Mouse (Mus musculus) heart, embryonic 12.5 days (tissue): Measurements from ENCODE around the gene Ephb2. TPM values are rescaled to one million over a fixed set of nuclear protein-coding genes. Genes with fewer than 3 reads are reported as not detected.

Source experiments
- ATAC-seq: fragments of 200-750 bp; cut with Nextera tagmentation; 2 replicates; pipeline ENCODE4 v1.8.0; 2017; ENCODE audit warnings: moderate TSS enrichment, moderate library complexity; ENCODE audit not compliant: insufficient number of reproducible peaks, low FRiP score
- H3K27ac ChIP-seq: fragments of 300-500 bp; sonication (generic); 2 replicates; pipeline ENCODE4 v1.5.1; 2016; ENCODE audit warnings: mild to moderate bottlenecking, moderate library complexity; ENCODE audit not compliant: poor library complexity, severe bottlenecking
- H3K27me3 ChIP-seq: fragments of 300-500 bp; sonication (generic); replicated peaks from 2 replicates; pipeline ENCODE4 v1.6.1; 2016; ENCODE audit warnings: mild to moderate bottlenecking, moderate library complexity
- H3K36me3 ChIP-seq: fragments of 300-500 bp; sonication (generic); 2 replicates; pipeline ENCODE4 v1.6.1; 2016; ENCODE audit warnings: mild to moderate bottlenecking, moderate library complexity
- H3K4me1 ChIP-seq: fragments of 300-500 bp; sonication (generic); replicated peaks from 2 replicates; pipeline ENCODE4 v1.6.1; 2016; ENCODE audit warnings: mild to moderate bottlenecking
- H3K4me2 ChIP-seq: fragments of 300-500 bp; sonication (generic); 2 replicates; pipeline ENCODE4 v1.6.1; 2016; ENCODE audit warnings: mild to moderate bottlenecking, moderate library complexity
- H3K4me3 ChIP-seq: fragments of 300-500 bp; sonication (generic); 2 replicates; pipeline ENCODE4 v1.5.1; 2016; ENCODE audit warnings: mild to moderate bottlenecking
- H3K9ac ChIP-seq: fragments of 300-500 bp; sonication (generic); 2 replicates; pipeline ENCODE4 v1.6.1; 2016; ENCODE audit warnings: mild to moderate bottlenecking, moderate library complexity
- H3K9me3 ChIP-seq: fragments of 300-500 bp; sonication (generic); replicated peaks from 2 replicates; pipeline ENCODE4 v1.6.1; 2016; ENCODE audit warnings: mild to moderate bottlenecking, moderate library complexity
- WGBS: fragments of 180-500 bp; shearing (Covaris S2); methylation state at CpG from one replicate; pipeline ENCODE4 v1.1.7; 2016; 5-methylcytosine and 5-hydroxymethylcytosine counted together
- polyA plus RNA-seq: library from polyadenylated mRNA; unstranded; fragments of >200 nt; fragmentation: Nextera tagmentation; extraction: Ambion mirVana; gene quantifications from 2 replicates; pipeline ENCODE4 v1.2.1, GENCODE M21; 2016

Ephb2 gene
- polyA plus RNA-seq, 1 experiment from 2014 or later, result 1.5 TPM

DNA sequence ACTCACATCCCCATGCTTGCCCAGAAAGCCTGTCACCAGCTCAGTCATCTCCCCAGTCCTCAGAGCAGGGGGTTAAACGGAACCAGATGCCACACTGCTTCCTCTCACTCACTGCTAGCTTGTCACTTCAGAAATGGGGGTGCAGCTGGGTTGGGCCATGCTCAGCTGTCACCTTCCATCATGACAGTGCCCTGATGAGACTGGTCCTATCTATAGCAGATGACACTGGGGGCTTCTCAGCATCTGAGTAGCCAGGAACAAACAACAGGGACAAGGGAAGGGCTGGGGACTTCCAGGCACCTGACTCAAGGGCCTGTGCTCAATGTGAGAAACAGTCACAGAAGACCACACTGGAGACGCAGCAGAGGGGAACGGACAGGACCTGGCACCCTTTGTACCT, 122.4 kb downstream of the Ephb2 start:
- Histone ChIP-seq H3K9ac (no peak overlapping the region), H3K27ac (no peak overlapping the region), H3K27me3 (peaks cover 31% of the 10 kb centered on the region), H3K4me2 (no peak overlapping the region), H3K36me3 (no peaks in the 10 kb centered on the region), H3K4me1 (peaks cover 18% of the 10 kb centered on the region), H3K4me3 (no peak overlapping the region), H3K9me3 (no peaks in the 10 kb centered on the region)
- 64% methylated on average over 3 of the region's 3 CpGs for WGBS
- no peak for ATAC-seq

DNA sequence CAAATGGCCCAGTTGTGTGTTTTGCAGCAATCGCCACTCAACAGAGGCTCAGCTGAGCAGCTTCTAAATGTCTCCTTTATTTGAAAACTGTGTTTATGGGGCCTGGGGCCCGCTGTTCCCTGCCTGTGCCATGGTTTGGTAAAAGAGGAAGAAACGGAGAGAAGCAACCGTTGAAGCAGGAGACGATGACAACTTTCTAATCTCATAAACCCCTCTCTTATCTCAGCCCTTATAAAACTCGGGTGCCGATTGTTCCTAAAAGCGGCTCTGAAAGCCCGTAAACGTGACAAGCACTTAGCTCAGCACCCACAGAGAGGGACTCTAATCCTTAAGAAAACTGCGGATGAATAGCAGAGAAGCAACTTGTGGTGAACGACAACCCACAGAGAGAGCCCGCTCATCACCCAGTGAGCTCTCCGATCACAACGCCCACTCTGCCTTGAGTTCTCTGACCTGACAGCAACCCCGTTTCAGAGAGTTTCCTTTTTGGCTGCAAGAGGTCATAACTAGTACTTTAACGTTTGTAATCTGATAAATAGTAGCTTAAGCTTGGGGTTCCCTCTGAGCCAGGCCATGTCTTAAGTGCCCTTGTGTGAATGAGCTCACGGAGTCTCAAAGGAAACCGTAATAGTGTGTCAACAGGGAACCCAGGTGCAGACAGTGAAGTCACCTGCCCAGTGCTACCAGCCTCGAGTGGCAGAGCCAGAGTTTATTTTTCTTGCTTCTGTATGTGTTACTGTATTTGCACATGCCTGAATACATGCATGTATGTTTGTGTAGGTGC, 123.6 kb downstream of the Ephb2 start:
- Histone ChIP-seq H3K9ac (no peak overlapping the region), H3K4me3 (no peak overlapping the region), H3K9me3 (no peaks in the 10 kb centered on the region), H3K4me1 (peaks cover 20% of the 10 kb centered on the region), H3K36me3 (no peaks in the 10 kb centered on the region), H3K27me3 (peaks cover 28% of the 10 kb centered on the region), H3K4me2 (no peak overlapping the region), H3K27ac (no peak overlapping the region)
- 27% methylated on average over 20 of the region's 20 CpGs for WGBS
- ATAC-seq, result no peak

DNA sequence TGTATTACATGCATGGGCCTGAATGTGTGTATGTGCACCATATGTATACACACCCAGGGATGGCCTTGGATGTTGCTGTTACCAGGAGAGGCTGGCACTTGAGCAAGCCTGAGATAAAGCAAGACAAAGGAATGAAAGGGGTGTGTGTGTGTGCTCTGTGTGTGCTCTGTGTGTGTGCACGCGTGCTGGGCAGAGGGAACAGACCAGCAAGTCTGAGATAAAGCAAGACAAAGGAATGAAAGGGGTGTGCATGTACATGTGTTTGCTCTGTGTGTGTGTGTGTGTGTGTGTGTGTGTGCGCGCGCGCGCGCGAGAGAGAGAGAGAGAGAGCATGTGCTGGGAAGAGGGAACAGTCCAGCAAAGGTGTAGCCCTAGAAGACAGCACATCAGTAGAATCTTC, 125.4 kb downstream of the Ephb2 start:
- Histone ChIP-seq H3K36me3 (no peaks in the 10 kb centered on the region), H3K4me3 (no peak overlapping the region), H3K27ac (no peak overlapping the region), H3K9me3 (no peaks in the 10 kb centered on the region), H3K27me3 (peaks cover 17% of the 10 kb centered on the region), H3K9ac (no peak overlapping the region), H3K4me2 (no peak overlapping the region), H3K4me1 (peaks cover 20% of the 10 kb centered on the region)
- WGBS, result 98% methylated on average over 9 of the region's 9 CpGs
- ATAC-seq, result no peak

DNA sequence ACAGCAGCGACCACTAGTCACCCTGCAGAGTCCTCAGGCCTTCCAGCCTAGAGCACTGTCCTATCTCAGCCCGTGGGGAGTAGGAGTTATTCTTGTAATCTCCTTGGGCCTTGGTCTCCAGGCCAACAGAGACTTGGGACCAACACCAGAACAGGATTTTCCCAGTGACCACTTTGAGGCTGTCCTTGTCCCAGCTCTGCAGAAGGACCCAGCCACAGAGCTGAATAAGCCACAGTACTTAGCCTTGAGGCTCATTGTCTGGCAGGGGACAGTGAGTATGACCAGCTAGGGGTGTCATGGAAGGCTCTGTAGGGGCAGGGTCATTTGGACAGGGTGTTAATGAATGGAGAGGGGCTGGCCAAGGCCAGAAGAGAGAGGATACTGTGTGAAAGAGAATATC, 126.8 kb downstream of the Ephb2 start:
- H3K9ac ChIP-seq, result no peak overlapping the region
- no peaks in the 10 kb centered on the region for H3K9me3 ChIP-seq
- ATAC-seq, result no peak; the same call in 1 of the 2 replicates
- peaks cover 20% of the 10 kb centered on the region for H3K27me3 ChIP-seq
- H3K4me1 ChIP-seq, result peaks cover 20% of the 10 kb centered on the region
- H3K4me2 ChIP-seq, result no peak overlapping the region
- no peak overlapping the region for H3K27ac ChIP-seq
- H3K36me3 ChIP-seq, result no peaks in the 10 kb centered on the region
- no peak overlapping the region for H3K4me3 ChIP-seq
- WGBS, result 39% methylated on average over 2 of the region's 2 CpGs

DNA sequence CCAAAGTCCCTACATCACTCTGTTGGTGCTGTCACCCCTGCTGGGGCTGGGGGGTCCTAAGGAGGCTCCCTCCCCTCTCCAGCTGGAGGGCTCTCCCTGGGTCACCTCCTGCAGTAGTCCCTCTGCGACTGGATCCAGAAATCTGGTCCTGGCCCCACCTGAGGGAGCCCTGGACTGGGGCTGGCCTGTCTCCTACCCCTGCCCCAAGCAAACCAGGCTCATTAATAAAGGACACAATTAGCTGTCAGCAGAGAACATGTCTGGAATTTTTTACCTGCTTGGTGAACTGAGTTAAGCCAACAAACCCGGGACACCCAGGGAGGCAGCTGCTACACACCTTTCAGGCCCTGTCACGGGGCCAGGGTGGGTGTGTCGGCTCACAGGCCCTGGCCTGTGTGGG, 129.1 kb downstream of the Ephb2 start:
- Histone ChIP-seq H3K4me3 (no peak overlapping the region), H3K4me2 (no peak overlapping the region), H3K27ac (no peak overlapping the region), H3K9ac (no peak overlapping the region), H3K27me3 (peaks cover 22% of the 10 kb centered on the region; the same call in 1 of the 2 replicates), H3K36me3 (no peaks in the 10 kb centered on the region), H3K4me1 (peaks cover 12% of the 10 kb centered on the region), H3K9me3 (no peaks in the 10 kb centered on the region)
- WGBS, result 73% methylated on average over 4 of the region's 4 CpGs
- ATAC-seq, result no peak

DNA sequence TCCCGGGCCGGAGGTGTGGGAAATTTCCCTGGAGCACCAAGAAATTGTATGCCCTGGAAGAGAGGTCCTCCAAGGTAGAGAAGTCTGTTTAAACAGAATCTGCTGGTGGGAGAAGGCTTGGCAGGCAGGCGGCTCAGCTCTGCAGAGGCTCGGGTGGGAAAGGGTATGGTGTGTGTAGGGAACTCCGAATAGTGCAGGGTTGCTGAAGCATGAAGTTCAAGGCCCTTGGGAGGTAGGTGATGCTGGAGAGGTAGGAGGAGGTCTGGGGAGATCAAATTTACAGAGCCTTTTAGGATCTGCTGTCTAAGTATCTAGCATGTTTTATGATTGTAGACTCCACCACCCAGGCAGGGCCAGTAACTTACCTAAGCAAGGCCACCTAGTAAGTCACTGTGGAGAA, 130.7 kb downstream of the Ephb2 start:
- no peaks in the 10 kb centered on the region for H3K36me3 ChIP-seq
- no peak overlapping the region for H3K9ac ChIP-seq
- no peak overlapping the region for H3K27ac ChIP-seq
- H3K9me3 ChIP-seq, result no peaks in the 10 kb centered on the region
- peaks cover 9% of the 10 kb centered on the region for H3K4me1 ChIP-seq
- H3K4me2 ChIP-seq, result no peak overlapping the region
- H3K27me3 ChIP-seq, result peaks cover 27% of the 10 kb centered on the region; the same call in 1 of the 2 replicates
- no peak overlapping the region for H3K4me3 ChIP-seq
- ATAC-seq, result no peak
- WGBS, result 81% methylated on average over 5 of the region's 5 CpGs

DNA sequence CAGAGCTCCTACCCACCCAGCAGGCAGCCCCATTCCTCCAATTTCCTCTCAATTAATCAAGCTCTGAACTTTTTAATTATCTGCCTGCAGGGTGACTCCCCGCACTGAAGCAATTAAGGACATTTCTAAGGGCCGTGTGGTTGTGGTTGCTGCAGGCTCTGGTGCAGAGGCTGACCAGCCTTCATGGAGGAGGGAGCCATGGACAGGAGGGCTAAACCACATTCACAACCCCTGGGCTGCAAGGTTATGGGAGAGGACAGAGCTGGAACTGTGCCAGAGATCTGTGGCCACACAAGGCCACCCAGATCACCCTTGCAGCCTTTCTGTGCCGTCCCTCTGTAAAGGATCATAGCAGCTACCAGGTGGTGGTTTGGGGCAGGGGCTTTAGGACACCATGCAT, 131.2 kb downstream of the Ephb2 start:
- Histone ChIP-seq H3K9ac (no peak overlapping the region), H3K4me2 (no peak overlapping the region), H3K27me3 (peaks cover 24% of the 10 kb centered on the region; the same call in 1 of the 2 replicates)

GRCm38 (mm10) chr4:136703351-136703750, 132.4 kb downstream of the Ephb2 start:
- Histone ChIP-seq H3K9ac (no peak overlapping the region), H3K36me3 (no peaks in the 10 kb centered on the region), H3K4me3 (no peak overlapping the region), H3K4me2 (no peak overlapping the region), H3K27ac (no peak overlapping the region), H3K4me1 (peaks cover under 1% of the 10 kb centered on the region), H3K9me3 (no peaks in the 10 kb centered on the region), H3K27me3 (peaks cover 32% of the 10 kb centered on the region; the same call in 1 of the 2 replicates)
- ATAC-seq, result no peak
- WGBS, result 87% methylated on average over 11 of the region's 11 CpGs

More for the DNA sequence above, 131.2 kb downstream of the Ephb2 start:
- Histone ChIP-seq H3K27ac (no peak overlapping the region), H3K4me1 (peaks cover 9% of the 10 kb centered on the region), H3K36me3 (no peaks in the 10 kb centered on the region), H3K4me3 (no peak overlapping the region), H3K9me3 (no peaks in the 10 kb centered on the region)
- 51% methylated on average over 3 of the region's 3 CpGs for WGBS
- no peak for ATAC-seq

DNA sequence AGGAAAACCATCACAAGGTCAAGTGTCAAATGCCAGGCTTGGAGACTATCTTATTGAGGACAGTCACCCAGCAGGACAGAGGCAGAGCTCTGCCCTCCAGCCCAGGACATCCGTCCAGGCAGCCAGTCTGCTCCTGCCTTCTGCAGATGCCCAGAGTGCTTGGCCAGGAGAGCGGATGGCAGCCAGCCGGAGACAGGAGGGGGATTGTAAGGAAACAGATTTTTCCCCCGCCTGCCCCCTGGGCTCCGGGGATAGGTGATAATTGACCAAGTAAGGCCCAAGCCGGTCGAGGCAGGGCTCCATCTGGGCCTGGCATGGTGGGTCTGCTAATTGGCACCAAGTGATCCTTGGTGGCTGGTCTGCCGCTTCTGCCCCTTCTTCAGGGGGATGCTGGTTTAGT, 133.3 kb downstream of the Ephb2 start:
- no peaks in the 10 kb centered on the region for H3K9me3 ChIP-seq
- H3K27me3 ChIP-seq, result peaks cover 39% of the 10 kb centered on the region
- no peaks in the 10 kb centered on the region for H3K36me3 ChIP-seq
- no peak for ATAC-seq
- WGBS, result 64% methylated on average over 8 of the region's 8 CpGs
- no peaks in the 10 kb centered on the region for H3K4me1 ChIP-seq
- H3K9ac ChIP-seq, result no peak overlapping the region
- no peak overlapping the region for H3K4me2 ChIP-seq
- H3K27ac ChIP-seq, result no peak overlapping the region
- no peak overlapping the region for H3K4me3 ChIP-seq

DNA sequence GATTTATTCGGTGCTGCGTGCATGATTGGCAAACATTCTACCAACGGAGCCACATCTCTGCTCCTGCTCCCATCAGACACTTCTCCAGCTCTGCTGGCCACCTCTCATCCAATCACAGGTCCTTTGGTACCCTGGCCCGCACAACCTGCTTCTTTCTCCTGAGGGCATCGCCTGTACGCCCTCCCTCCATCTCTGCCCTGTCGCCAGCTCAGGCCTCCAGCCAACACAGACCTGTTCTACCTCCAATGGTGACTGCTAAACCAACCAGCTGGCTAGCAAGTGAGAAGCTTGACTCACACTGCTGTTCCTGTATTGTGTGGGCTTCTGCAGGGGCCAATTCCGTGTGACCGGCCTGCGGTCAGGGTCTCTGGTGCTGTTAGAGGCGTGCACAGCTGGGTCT, 134.6 kb downstream of the Ephb2 start:
- ATAC-seq, result no peak
- Histone ChIP-seq H3K4me3 (no peak overlapping the region), H3K36me3 (no peaks in the 10 kb centered on the region), H3K9ac (no peak overlapping the region), H3K4me1 (no peaks in the 10 kb centered on the region), H3K9me3 (no peaks in the 10 kb centered on the region), H3K27me3 (peaks cover 44% of the 10 kb centered on the region), H3K4me2 (no peak overlapping the region), H3K27ac (no peak overlapping the region)
- 93% methylated on average over 11 of the region's 11 CpGs for WGBS

- no peaks in the 10 kb centered on the region for H3K4me1 ChIP-seq
- no peaks in the 10 kb centered on the region for H3K36me3 ChIP-seq
- H3K9ac ChIP-seq, result no peak overlapping the region
- WGBS, result 82% methylated on average over 7 of the region's 7 CpGs
- peaks cover 37% of the 10 kb centered on the region for H3K27me3 ChIP-seq
- H3K4me2 ChIP-seq, result no peak overlapping the region
- no peaks in the 10 kb centered on the region for H3K9me3 ChIP-seq
- no peak overlapping the region for H3K4me3 ChIP-seq
- no peak for ATAC-seq
- H3K27ac ChIP-seq, result no peak overlapping the region
Observed at GRCm38 (mm10) chr4:136699084-136699450, 136.7 kb downstream of the Ephb2 start.
